Mouse (Mus musculus) embryonic facial prominence, embryonic 13.5 days (tissue): ENCODE results near the gene Ctdspl. TPM values are rescaled to one million over a fixed set of nuclear protein-coding genes. Genes with fewer than 3 reads are reported as not detected.

Experiments used
- ATAC-seq: fragments of 200-750 bp; cut with Nextera tagmentation; 2 replicates; pipeline ENCODE4 v1.8.0; 2017; ENCODE audit warnings: low read depth; ENCODE audit not compliant: insufficient number of reproducible peaks, insufficient read depth, low FRiP score, low TSS enrichment
- H3K27ac ChIP-seq: fragments of 300-500 bp; sonication (generic); 2 replicates; pipeline ENCODE4 v1.5.1; 2015; ENCODE audit warnings: moderate library complexity, mild to moderate bottlenecking, inconsistent platforms
- H3K27me3 ChIP-seq: fragments of 300-500 bp; sonication (generic); 2 replicates; pipeline ENCODE4 v1.6.1; 2015; ENCODE audit warnings: mild to moderate bottlenecking, inconsistent platforms
- H3K36me3 ChIP-seq: fragments of 300-500 bp; sonication (generic); 2 replicates; pipeline ENCODE4 v1.6.1; 2015; ENCODE audit warnings: mild to moderate bottlenecking, inconsistent platforms
- H3K4me1 ChIP-seq: fragments of 300-500 bp; sonication (generic); 2 replicates; pipeline ENCODE4 v1.6.1; 2015; ENCODE audit warnings: inconsistent platforms
- H3K4me2 ChIP-seq: fragments of 300-500 bp; sonication (generic); 2 replicates; pipeline ENCODE4 v1.6.1; 2015; ENCODE audit warnings: moderate library complexity, mild to moderate bottlenecking, inconsistent platforms
- H3K4me3 ChIP-seq: fragments of 300-500 bp; sonication (generic); 2 replicates; pipeline ENCODE4 v1.5.1; 2015; ENCODE audit warnings: mild to moderate bottlenecking, inconsistent platforms
- H3K9ac ChIP-seq: fragments of 300-500 bp; sonication (generic); 2 replicates; pipeline ENCODE4 v1.6.1; 2015; ENCODE audit warnings: mild to moderate bottlenecking, inconsistent platforms
- H3K9me3 ChIP-seq: fragments of 300-500 bp; sonication (generic); 2 replicates; pipeline ENCODE4 v1.6.1; 2016; ENCODE audit warnings: inconsistent platforms
- WGBS: fragments of 180-500 bp; shearing (Covaris S2); methylation state at CpG from one replicate; pipeline ENCODE4 v1.1.7; 2015; ENCODE audit warnings: mixed read lengths; 5-methylcytosine and 5-hydroxymethylcytosine counted together
- polyA plus RNA-seq: library from polyadenylated mRNA; unstranded; fragments of >200 nt; fragmentation: Nextera tagmentation; extraction: Ambion mirVana; gene quantifications from 2 replicates; pipeline ENCODE4 v1.2.1, GENCODE M21; 2015

The Ctdspl gene
- polyA plus RNA-seq, 1 experiment from 2014 or later = 20.6 TPM

DNA sequence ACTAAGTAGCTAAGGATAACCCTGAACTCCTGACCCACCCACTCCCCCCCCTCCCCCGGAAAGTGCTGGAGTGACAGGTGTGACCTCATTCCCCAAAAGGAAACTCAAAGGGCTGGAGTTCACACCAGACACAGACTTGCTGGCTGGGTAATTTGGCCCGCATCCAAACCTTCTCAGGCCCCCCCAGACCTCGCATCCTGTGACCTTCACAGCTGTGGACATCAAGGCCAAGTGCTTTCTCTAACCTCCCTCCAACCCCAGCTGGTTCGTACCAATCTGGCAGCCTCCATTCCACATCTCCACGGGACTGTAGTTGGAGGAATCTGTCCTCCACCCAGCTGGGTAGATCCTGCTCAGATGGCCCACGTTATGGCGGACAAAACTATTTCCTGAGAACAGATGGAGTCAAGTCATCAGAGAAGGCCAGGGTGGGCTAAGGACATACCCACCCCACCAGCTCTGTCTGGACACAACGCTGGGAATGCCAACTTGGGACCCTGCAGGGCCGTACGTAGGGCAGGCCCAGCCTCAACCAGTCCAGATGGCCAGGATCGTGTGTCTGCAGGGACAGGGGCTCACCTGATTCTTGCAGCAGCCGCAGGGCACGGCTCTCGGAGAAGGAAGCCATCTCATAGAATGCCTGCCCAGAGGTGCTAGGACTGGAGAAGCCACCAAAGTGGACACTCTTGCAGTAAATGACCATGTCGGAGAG is 147.1 kb downstream of the Ctdspl start:
- 77% methylated on average over 15 of the region's 15 CpGs for WGBS
- H3K27ac ChIP-seq = no peak overlapping the region
- no peak overlapping the region for H3K4me2 ChIP-seq
- no peaks in the 10 kb centered on the region for H3K9me3 ChIP-seq
- no peaks in the 10 kb centered on the region for H3K27me3 ChIP-seq
- H3K4me3 ChIP-seq = no peak overlapping the region
- no peaks in the 10 kb centered on the region for H3K4me1 ChIP-seq
- H3K36me3 ChIP-seq = peaks cover 55% of the 10 kb centered on the region
- H3K9ac ChIP-seq = no peak overlapping the region
- no peak for ATAC-seq

DNA sequence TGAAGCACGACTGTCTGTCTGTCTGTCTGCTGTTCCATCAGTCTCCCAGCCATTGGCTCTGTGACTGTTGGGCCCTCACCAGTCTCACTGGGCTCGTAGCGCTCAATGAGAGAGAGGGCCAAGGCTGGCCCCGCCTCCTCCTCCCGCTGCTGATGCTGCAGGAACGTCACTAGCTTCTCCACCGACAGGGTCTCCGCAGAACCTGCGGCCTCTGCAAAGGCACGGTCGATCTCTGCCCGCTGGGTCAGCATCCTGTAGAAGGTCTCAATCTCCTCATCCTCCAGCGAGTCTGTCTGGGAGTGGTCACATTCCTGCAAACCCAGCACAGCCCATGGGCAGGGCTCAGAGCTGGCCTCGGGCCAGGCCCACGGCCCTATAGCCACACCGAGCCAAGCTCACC is 149.4 kb downstream of the Ctdspl start:
- no peaks in the 10 kb centered on the region for H3K9me3 ChIP-seq
- no peak overlapping the region for H3K4me3 ChIP-seq
- no peaks in the 10 kb centered on the region for H3K4me1 ChIP-seq
- no peak overlapping the region; the same call in 1 of the 2 replicates for H3K27ac ChIP-seq
- 71% methylated on average over 16 of the region's 16 CpGs for WGBS
- H3K36me3 ChIP-seq = peaks cover 69% of the 10 kb centered on the region
- H3K27me3 ChIP-seq = no peaks in the 10 kb centered on the region
- no peak overlapping the region for H3K4me2 ChIP-seq
- no peak for ATAC-seq
- no peak overlapping the region for H3K9ac ChIP-seq

DNA sequence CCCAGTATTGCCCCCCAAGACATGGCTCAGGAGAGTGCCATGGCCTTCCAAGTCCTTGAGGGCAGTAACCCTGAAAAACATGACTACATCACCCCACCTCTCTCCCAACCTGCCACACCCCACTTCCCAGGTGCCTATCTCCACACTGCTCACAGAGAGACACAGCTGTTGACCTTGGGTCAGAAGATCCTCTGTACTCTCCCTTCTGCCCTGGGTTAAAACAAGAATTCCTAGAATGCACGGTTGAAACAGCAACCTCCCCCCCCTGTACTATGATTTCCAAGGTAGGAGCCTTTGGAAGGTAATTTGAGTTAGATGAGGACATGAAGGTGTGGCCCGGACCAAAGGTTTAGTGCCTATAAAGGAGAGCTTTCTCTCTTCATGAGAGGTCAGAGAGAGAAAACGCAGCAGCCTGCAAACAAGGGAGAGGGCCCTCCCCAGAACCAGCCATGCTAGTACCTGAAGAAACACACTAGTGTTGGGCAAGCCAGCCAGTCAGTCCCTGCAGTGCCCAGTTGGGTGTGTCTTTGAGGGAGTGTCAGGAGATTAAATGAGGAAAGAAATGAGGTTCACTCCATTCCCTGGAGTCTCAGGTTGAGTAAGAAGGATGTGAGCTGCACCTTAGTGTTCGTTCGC is 153.9 kb downstream of the Ctdspl start:
- H3K4me3 ChIP-seq = no peak overlapping the region
- no peaks in the 10 kb centered on the region for H3K9me3 ChIP-seq
- no peaks in the 10 kb centered on the region for H3K27me3 ChIP-seq
- H3K27ac ChIP-seq = no peak overlapping the region
- peaks cover 12% of the 10 kb centered on the region for H3K4me1 ChIP-seq
- no peak overlapping the region for H3K9ac ChIP-seq
- peaks cover 47% of the 10 kb centered on the region for H3K36me3 ChIP-seq
- no peak overlapping the region for H3K4me2 ChIP-seq
- WGBS = 77% methylated on average over 5 of the region's 5 CpGs
- no peak for ATAC-seq

DNA sequence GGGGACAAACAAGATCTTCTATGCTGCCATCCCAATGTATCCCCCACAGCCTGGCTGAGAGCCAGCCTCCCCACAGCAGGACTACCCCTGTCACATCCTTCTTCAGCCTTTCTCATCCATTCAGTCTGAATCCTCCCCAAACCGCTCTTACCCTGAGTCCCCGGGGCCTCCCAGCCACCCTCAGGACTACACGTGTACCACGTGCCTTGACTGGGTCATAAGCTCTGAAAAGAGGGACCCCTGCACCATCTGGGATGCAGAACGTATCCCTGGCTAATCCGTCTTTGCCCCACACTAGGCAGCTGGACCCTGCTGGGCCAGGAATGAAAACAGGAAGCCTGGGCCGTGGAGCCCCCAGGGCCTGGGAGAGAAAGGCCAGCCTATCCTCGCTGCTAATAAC is 155.8 kb downstream of the Ctdspl start:
- Histone ChIP-seq H3K9me3 (no peaks in the 10 kb centered on the region), H3K9ac (no peak overlapping the region; the same call in 1 of the 2 replicates), H3K27me3 (no peaks in the 10 kb centered on the region), H3K4me2 (no peak overlapping the region), H3K27ac (no peak overlapping the region), H3K36me3 (peaks cover 36% of the 10 kb centered on the region), H3K4me1 (peaks cover 17% of the 10 kb centered on the region), H3K4me3 (no peak overlapping the region)
- no peak for ATAC-seq
- WGBS = 10% methylated on average over 8 of the region's 8 CpGs

DNA sequence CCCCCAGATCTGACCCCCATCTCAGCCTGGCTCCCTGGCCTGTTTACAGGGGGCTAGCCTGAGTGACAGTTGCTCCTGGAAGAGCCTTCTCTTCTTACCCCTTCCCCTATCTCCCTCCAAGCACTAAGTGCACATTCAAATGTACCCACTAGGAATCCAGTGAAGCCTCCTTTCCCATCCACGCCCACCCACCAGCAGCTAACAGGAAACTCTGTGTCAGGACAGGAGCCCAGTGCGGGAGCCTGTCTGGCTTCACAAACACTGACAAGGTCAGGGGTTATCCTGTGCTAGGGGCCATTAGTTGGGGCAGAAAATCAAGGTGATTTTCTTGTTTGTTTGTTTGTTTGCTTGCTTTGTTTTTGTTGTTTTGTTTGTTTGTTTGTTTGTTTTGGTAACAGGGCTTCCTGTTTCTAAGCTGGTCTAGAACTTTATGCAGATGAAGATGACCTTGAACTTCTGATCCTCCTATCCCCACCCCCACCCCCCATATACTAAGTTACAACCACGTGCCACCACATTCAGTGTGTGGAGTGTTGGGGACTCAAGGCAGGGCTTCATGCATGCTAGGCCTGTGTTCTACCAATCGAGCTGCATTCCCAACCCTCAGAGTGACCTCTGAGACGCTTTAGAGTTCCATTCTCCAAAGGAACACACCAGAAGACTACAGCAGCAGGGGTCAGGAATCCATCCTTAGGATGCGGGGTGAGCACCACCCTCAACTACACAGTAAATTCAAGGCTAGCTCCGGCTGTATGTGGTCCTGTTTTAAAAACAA is 156.6 kb downstream of the Ctdspl start:
- Histone ChIP-seq H3K4me2 (no peak overlapping the region), H3K27ac (no peak overlapping the region), H3K36me3 (peaks cover 33% of the 10 kb centered on the region), H3K27me3 (no peaks in the 10 kb centered on the region), H3K4me3 (no peak overlapping the region), H3K9me3 (no peaks in the 10 kb centered on the region), H3K9ac (no peak overlapping the region), H3K4me1 (peaks cover 22% of the 10 kb centered on the region)
- no peak for ATAC-seq
- WGBS = 60% methylated on average over 7 of the region's 7 CpGs

DNA sequence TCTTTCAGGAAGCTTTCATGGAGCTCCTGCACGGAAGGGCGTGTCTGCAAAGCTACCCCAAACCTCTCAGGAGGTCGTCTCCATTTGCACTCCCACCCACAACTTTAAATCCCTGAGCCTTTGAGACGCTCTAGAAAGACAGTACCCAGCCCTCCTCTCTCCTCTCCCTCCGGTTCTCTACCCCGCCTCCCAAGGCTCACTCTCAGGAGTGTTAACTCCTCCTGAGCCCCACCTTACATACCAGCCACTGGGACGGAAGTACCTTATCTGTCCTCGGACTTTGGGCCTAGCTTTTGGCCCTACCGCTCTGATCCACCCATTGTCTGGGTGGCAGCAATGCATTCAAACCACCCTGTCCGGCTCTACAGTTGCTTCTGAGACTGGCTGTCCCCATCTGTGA is 157.7 kb downstream of the Ctdspl start:
- H3K36me3 ChIP-seq = peaks cover 23% of the 10 kb centered on the region; the same call in 1 of the 2 replicates
- no peak overlapping the region for H3K9ac ChIP-seq
- ATAC-seq = no peak
- H3K27ac ChIP-seq = no peak overlapping the region
- H3K27me3 ChIP-seq = no peaks in the 10 kb centered on the region
- H3K4me3 ChIP-seq = no peak overlapping the region
- 80% methylated on average over 10 of the region's 10 CpGs for WGBS
- no peaks in the 10 kb centered on the region for H3K9me3 ChIP-seq
- H3K4me1 ChIP-seq = peaks cover 31% of the 10 kb centered on the region
- H3K4me2 ChIP-seq = no peak overlapping the region

DNA sequence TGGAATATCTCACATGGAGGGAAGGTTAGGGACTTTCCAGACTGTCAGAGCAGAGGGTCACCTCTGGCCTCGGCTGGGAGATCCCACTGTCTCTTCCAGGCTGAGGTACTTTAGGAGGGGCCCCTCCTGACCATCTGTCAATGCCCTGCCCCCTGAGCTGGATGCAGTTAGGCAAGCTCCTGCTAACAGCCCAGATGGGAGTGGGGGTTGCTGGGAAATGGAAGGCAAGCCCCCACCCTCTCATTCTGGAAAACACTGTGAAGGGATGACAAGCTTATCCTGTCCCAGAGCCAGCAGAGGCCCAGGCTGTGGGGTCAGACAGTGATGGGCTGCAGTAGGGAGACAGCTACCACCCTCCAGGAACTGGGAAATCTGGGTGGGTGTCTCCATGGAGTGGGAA is 160.2 kb downstream of the Ctdspl start:
- Histone ChIP-seq H3K36me3 (peaks cover 11% of the 10 kb centered on the region; the same call in 1 of the 2 replicates), H3K27ac (no peak overlapping the region), H3K9me3 (no peaks in the 10 kb centered on the region), H3K4me3 (no peak overlapping the region), H3K4me1 (peaks cover 36% of the 10 kb centered on the region), H3K27me3 (peaks cover 3% of the 10 kb centered on the region), H3K9ac (no peak overlapping the region), H3K4me2 (no peak overlapping the region)
- WGBS = 48% methylated on average over 1 of the region's 1 CpGs
- ATAC-seq = no peak

DNA sequence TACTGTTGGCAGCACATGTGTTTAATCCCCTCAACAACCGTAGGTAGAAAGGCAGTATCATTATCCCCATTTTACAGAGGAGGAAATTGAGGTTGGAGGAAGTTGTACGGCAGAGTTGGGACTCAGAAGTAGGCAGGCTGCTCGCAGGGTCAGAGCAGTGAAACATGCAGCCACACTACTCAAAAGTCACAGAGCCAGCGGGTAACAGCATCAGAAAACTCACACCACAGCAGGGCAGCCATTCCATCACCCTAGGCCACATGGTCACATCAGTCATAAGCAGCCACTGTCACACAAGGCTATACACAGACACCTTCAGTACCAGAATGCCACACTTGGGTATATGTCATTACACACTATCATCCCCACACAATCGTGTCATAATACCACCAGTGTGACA is 161.1 kb downstream of the Ctdspl start:
- H3K4me1 ChIP-seq = peaks cover 36% of the 10 kb centered on the region
- 81% methylated on average over 5 of the region's 5 CpGs for WGBS
- no peak for ATAC-seq

DNA sequence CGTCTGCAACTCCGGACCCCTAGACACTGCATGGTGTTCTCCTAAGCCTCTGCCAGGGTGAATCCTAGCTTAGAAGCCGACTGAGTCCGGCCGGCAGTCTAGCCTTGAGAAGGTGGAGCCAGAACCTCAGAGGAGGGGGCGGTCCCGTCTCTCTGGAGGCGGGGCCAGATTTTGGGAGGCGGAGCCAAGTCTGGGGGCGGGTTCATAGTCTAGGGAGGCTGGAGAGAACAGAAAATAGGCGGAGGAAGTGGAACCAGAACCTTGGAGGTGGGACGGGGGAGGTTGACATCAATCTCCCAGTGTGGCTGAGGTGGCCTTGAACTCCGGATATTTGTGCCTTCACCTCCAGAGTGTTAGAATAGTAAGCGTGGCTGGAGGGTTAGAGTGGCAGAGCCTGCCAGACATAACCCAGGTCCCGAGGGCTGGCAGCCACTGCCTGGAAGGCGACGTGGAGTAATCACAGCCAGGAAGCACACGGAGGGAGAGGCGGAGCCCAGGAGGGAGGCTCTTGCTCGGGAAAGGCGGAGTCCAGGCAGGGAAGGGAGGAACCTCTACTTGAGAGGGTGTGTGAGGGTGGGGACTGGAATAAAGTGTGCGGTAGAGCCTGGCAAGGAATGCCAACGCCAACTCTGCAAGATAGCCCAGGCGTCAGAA is 162.0 kb downstream of the Ctdspl start:
- H3K27ac ChIP-seq = peak overlapping the region; percentile 78
- WGBS = 1% methylated on average over 24 of the region's 24 CpGs
- peak overlapping the region; percentile 58 for H3K9ac ChIP-seq

More for the DNA sequence above, 161.1 kb downstream of the Ctdspl start:
- peaks cover 7% of the 10 kb centered on the region; the same call in 1 of the 2 replicates for H3K36me3 ChIP-seq
- no peak overlapping the region for H3K9ac ChIP-seq
- H3K9me3 ChIP-seq = no peaks in the 10 kb centered on the region
- peak overlapping the region; percentile 63 for H3K4me2 ChIP-seq
- no peak overlapping the region for H3K27ac ChIP-seq
- H3K4me3 ChIP-seq = peak overlapping the region; percentile 45; the same call in 1 of the 2 replicates
- H3K27me3 ChIP-seq = peaks cover 10% of the 10 kb centered on the region

DNA sequence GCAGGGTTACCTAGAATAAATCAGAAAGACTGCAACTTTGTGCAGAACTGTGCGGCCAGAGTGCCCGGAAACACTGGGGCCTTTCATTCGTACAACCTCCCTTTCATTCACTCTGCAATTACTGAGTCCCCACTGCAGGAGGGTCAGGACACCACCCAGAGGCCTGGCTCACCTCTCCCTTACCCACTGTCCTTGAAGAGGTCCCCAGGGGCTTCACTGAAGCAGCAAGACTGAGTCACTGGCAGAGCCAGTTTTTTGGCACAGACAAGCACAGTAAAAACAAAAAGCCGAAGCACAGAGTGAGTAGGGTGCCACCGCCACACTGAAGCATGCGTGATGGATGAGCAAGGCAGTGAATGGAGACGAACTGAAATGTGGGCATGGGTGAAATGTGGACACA is 163.2 kb downstream of the Ctdspl start:
- WGBS = 53% methylated on average over 7 of the region's 7 CpGs

More for the DNA sequence above, 162.0 kb downstream of the Ctdspl start:
- Histone ChIP-seq H3K4me2 (peak overlapping the region; percentile 63), H3K9me3 (no peaks in the 10 kb centered on the region), H3K4me1 (peaks cover 37% of the 10 kb centered on the region), H3K36me3 (peaks cover 7% of the 10 kb centered on the region; the same call in 1 of the 2 replicates), H3K27me3 (peaks cover 14% of the 10 kb centered on the region), H3K4me3 (peak overlapping the region; percentile 45)
- peak; percentile 86 for ATAC-seq

DNA sequence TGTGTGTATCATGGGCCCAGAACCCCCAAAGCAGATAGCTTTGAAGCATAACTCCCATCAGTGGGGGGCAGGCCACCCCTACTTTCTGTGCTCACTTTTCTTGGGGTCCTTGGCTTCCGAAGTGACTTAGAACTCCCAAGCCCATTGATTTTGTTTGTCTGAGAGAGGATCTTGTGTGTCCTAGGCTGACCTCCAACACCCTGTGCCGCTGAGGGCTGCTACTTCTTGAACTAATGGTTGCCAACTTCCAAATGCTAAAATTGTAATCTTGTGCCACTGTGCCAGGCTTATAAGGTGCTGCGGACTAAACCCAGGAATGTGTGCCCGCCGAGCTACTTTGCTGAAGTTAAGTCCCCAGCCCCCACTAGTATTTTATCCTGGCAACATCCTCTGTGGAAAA is 164.2 kb downstream of the Ctdspl start:
- Histone ChIP-seq H3K27ac (no peak overlapping the region), H3K4me2 (no peak overlapping the region), H3K4me3 (no peak overlapping the region), H3K27me3 (peaks cover 17% of the 10 kb centered on the region), H3K9me3 (no peaks in the 10 kb centered on the region), H3K4me1 (peaks cover 54% of the 10 kb centered on the region), H3K9ac (no peak overlapping the region), H3K36me3 (no peaks in the 10 kb centered on the region)
- WGBS = 93% methylated on average over 5 of the region's 5 CpGs
- ATAC-seq = no peak

More for the DNA sequence above, 163.2 kb downstream of the Ctdspl start:
- Histone ChIP-seq H3K4me3 (no peak overlapping the region), H3K36me3 (peaks cover 1% of the 10 kb centered on the region; the same call in 1 of the 2 replicates), H3K27me3 (peaks cover 16% of the 10 kb centered on the region), H3K27ac (no peak overlapping the region), H3K4me1 (peaks cover 46% of the 10 kb centered on the region), H3K9ac (no peak overlapping the region), H3K9me3 (no peaks in the 10 kb centered on the region), H3K4me2 (no peak overlapping the region)
- ATAC-seq = no peak
